Mouse (Mus musculus): ENCODE measurements around the gene Avpr2. TPM values are rescaled to one million over a fixed set of nuclear protein-coding genes. Genes with fewer than 3 reads are reported as not detected.

The Avpr2 gene
- total RNA-seq (2021) = not detected

DNA sequence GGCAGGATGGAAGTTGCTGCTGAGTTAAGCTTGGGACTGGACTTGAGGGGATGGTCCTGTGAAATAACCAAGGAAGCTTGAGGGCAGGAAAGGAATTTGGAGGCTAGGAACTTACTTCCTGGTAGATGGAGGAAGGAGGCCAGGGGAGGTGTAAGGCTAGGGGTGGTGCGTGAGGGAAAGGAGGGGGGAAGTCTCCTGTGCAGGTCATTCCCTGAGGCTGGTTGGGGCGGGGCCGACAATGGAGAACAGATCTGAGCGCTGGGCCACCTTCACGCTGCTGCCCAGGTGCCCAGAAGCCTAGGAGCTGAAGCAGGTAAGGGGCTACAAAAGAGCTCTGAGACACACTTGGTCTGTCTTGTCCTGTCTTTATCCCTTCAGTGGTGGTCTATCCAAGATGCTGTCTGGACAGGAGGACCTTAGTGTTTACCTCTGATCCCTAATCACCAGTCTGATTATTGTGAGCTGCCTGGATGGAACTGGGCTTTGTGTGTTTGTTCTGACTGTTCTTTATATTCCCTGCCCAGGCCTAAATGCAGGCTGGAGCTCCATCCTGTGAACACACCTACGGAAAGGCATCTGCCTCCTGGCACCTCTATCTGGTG is at the start of gene Avpr2:
Avpr2 (plus strand) TSS at position 552 of the 602 bp plus-strand sequence.
- DNase-seq (ENCODE audit: low spot score in 2 of 2) = no peak
- intact Hi-C loops (cut with DNase I) = no loop called here

DNA sequence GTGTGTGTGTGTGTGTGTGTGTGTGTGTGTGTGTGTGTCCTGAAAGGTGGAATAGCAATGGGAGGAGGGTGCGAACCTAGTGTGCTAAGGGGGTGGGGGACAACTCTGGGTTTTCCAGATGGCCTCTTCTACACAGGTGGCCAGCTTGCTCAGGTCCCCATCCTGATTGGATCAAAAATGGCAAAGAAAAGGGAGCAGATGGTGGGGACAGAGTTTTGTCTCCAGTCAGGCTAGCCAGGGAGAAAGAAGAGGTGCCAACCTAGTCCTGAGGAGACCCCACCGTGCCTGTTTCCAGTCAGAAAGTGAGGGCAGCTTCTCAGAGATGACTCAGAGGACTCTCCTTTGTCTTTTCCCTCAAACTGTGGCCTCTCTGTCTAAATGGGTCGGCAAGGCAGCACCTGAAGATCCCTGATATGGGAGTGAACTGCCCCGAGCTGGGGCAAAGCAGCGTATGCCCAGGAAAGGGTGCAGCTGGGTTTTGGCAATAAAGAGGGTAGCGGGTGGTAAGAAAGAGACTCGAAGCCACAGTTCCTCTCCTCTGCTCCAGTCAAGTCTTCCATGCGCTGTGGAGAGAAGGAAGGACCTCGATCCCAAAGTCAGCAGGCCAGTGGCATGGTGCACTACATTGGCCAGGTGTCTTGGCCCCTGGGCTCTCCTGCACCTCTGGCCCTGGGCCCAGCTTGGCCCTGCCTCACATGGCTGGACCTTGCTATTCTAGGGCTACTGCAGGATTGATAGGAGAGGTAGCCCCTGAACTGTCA is 37.4 kb upstream of the Avpr2 start:
- no peak for DNase-seq (ENCODE audit: low spot score in 2 of 2)

DNA sequence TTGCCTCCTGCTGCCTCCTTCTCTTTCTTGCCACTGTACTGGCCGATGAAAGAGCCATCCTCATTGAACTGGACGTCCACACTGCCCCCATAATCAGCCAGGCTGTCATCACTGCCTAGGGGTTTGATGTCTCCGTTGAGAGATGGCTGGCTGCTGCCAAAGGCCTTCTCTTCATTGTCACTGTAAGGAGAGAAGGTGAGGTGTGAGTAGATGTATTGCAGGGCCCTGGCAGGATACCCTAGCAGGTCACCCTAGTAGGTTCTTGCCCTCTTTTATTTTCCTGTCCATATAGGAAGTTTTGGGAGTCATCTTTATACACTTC is 36.9 kb upstream of the Avpr2 start:
- DNase-seq (ENCODE audit: low spot score in 2 of 2) = no peak

More for the DNA sequence above, 37.4 kb upstream of the Avpr2 start:
- intact Hi-C loops (cut with DNase I) = no loop called here

DNA sequence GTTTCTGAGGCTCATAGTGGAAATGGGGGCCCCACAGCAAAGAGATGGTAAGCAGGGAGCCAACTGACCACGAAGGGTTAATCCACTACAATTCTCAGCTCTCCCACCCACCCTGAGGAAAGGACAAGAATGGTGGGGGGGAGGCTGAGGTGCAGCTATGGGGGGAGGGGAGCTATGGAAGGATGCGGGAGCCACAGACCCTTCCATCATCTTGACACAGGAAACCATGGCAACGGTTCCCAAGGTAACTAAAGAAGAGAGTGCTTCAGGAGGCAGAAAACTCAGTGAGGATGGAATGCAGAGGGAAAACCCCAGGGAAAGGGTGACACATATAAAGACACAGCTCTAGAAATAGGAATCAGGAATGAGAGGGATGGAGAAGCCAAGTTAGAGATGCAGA is 27.2 kb upstream of the Avpr2 start:
- intact Hi-C loops (cut with DNase I) = no loop called here
- DNase-seq (ENCODE audit: low spot score in 2 of 2) = peak in 1 of 2 experiments; percentile 39

More for the DNA sequence above, 36.9 kb upstream of the Avpr2 start:
- intact Hi-C loops (cut with DNase I) = no loop called here

DNA sequence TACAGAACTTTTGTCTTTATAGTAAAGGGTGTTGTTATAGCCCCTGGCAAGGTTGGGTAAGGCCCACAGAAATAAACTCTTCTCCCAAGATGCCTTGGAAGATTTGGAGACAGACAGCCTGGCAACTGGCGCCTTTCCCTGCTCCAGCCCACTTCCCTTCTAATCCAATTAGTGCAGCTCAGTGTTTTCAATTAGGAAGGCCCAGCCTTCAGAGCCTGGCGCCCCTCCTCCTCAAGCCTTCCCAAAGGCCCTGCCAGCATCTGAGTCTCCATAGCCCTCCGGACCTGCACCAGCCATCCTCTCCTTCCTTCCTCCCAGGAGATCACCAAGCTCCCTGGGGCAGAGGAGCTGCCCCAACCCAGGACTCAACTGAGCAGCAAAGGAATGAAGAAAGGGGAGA is 24.6 kb upstream of the Avpr2 start:
- DNase-seq (ENCODE audit: low spot score in 2 of 2) = peak in 1 of 2 experiments; percentile 42
- intact Hi-C loops (cut with DNase I) = no loop called here

DNA sequence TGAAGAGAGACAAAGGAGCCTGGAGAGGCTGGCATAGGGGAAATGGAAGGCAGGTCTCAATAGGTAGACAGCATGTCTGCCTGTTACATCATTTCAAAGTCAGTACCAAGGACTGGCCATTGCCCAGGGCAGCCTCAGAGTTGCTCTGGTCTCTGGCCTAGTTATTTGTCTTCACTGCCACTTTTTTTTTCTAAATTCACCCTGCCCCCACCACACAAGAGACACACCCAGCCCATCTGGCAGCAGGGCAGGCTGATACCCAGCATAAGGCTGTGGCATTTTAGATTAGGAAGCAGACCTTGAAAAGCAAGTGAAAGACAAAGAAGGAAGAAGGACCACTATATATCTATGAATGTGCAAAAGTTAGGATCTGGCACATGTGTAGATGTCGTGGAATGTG is 24.1 kb upstream of the Avpr2 start:
- no peak for DNase-seq (ENCODE audit: low spot score in 2 of 2)
- intact Hi-C loops (cut with DNase I) = no loop called here

DNA sequence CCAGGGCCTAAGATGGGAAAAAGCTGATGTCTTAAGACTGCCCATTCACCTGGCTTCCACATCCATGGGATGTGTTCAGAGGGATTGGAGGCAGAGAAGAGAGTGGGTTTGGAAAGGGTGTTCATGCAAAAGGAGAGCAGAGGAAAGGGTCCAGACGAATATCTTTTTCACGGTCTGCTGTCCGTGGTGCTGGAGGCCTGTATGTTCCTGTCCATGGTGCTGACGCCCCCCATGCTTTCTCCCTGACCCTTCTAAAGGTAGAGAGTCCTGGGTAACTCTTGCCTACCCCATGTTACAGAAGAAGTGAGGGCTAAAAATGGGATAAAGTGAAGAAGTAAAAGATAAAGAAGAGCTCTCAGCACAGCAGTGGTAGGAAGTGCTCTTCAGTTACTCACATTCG is 22.6 kb upstream of the Avpr2 start:
- intact Hi-C loops (cut with DNase I) = no loop called here
- no peak for DNase-seq (ENCODE audit: low spot score in 2 of 2)

DNA sequence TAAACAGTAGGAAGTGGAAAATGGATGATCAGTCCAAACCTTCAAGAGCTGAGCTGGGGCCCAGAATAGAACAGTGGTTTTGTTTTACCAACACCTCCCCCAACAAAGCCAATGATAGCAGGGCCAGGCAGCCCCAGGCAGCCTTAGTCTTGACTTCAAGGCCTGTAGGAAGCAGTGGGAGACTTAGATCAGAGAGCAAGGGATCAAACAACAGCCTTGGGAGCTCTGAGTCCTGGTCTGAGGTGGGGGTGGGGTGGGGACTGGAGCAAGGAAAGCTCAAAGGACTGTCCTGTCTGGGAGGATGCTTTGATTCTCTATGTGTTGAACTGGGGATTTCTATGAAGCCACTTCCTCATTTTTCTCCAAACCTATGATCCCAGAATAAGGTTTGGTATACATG is 20.4 kb upstream of the Avpr2 start:
- intact Hi-C loops (cut with DNase I) = no loop called here
- DNase-seq (ENCODE audit: low spot score in 2 of 2) = no peak

DNA sequence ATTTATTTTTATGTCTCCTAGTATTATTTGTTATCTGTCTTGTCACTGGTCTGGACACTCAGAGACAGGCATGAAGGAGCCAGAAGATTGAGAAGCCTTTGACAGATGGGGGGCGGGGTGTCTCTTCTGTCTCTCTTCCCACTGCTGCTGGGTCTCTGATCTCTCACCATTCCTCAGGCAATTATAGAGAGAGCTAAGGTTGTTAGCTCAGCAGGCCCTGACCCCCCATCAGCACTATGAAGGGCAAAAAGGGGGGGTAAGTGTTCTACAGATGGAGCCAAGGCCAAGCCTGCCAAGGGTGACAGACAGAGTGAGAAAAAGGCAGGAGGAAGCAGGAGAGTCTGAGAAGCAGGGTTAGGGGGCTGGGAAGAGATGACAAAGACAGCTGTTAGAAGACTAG is 19.9 kb upstream of the Avpr2 start:
- intact Hi-C loops (cut with DNase I) = no loop called here

DNA sequence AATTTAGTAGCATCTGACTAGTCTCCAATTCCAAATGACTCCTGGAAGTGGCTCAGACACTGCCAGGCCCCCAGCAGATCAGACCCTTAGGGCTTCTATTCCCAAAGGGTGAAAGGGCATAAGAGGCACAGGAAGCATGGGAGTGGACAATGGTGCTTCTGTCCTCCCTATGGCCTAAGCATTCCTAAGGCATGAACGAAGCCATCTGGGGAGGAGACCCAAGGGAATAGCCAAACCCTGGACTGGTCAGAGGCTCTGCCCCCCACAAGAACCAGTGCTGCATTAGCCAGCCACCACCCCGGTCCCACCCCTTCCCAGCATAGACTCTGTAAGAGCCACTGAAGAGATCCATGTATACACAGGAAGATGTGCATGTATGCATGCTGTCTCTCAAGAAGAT is 16.0 kb upstream of the Avpr2 start:
- intact Hi-C loops (cut with DNase I) = no loop called here
- DNase-seq (ENCODE audit: low spot score in 2 of 2) = no peak

More for the DNA sequence above, 19.9 kb upstream of the Avpr2 start:
- no peak for DNase-seq (ENCODE audit: low spot score in 2 of 2)

DNA sequence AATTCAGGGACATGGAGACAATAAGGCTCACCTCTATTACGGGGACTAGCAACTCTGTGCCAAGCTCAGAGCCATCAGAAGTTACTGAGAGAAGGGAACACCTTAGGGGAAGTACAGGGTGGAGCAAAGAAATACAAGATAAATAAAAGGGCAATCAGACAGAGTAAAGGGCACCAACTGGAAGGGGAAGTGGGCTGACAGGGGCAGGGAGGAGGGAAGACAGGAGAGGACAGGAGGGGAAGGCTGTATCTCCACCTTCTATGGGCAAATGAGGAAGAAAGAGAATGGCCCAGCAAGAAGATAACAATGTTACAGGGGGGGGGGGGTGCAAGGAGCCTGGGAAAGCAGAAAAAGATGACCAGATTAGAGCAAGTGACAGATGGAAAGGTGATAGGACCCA is 14.9 kb upstream of the Avpr2 start:
- no peak for DNase-seq (ENCODE audit: low spot score in 2 of 2)
- intact Hi-C loops (cut with DNase I) = no loop called here

DNA sequence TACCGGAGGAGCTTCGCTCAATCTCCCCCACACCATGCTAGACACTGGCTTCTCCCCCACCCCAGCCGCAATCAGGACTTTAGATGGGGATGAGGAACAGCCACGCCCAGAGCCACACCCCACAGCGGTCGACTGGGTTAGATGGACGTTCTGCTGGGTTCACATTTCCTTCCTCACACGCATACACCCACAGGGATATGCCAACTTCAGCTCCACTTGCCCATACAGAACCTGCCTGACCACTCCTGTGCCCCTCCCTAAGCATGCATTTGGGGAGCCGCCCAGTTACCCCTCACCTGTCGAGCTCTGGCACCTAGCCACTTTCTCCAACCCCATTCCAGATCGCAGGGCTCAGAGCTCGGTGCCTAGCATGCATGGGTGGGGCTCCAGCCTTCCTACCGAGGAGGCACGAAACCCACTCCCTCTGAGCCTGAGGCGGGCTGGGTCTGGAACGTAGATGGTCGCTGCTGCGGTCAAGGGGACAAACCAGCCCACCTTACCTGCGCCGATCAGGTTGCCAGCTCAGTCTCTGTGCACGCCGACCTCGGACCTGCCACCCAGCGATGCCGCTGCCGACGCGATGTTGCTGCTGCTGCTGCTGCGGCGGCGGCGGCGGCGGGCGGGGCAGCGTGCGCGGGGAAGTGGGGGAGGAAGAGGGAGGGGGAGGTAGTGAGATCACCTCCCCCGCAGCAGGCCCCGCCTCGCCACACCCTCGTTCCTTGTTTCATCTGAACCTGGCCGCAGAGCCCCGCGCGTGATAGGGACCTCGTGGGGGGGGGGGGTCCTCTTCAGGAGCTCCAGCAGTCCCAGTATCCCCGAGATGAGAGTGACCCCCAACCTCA is 11.5 kb upstream of the Avpr2 start:
- peak in 1 of 2 experiments; percentile 11 for DNase-seq (ENCODE audit: low spot score in 2 of 2)
- intact Hi-C loops (cut with DNase I) = loop anchor here (1.0 kb wide), 1 partner anchor 56 kb away; the partner anchor contains the start of gene Pdzd4

DNA sequence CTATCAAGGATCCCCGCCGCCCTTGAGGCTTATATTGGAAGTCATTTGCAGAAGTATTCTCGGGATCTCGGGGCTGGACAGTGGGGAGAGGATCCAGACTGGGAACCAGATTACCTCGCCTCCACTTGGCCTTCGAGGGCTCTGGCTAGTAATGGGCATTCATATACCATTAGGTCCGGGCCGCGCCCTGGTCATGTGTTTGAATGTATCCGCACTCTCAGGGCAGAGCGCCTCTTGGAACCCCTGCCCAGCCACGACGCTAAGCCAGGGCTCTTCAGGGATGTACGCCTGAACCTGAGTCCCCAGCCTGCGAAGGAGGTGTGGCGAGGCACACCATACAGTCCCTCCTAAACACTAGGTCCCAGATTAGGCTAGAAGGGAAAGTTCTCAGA is 10.9 kb upstream of the Avpr2 start:
- no peak for DNase-seq (ENCODE audit: low spot score in 2 of 2)
- intact Hi-C loops (cut with DNase I) = no loop called here

DNA sequence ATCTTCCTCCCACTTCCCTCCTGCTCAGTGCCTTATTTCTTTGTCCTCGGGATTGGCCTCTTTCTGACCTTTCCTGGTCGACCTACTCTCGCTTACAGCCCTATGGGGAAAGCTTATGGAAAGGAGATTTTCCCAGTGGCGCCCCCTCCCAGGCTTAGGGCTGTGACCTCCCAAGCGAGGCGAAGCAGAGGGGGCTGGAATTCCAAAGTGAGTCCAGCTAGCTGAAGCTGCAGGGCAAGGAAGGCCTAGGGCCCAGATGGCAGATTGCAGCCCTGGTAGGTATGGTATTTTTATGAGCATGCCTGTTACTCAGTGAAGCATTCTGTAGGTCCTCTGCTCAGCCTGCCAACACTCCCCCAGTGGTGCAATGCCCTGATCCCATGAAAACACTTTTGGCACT is 10.4 kb upstream of the Avpr2 start:
- intact Hi-C loops (cut with DNase I) = no loop called here
- no peak for DNase-seq (ENCODE audit: low spot score in 2 of 2)

DNA sequence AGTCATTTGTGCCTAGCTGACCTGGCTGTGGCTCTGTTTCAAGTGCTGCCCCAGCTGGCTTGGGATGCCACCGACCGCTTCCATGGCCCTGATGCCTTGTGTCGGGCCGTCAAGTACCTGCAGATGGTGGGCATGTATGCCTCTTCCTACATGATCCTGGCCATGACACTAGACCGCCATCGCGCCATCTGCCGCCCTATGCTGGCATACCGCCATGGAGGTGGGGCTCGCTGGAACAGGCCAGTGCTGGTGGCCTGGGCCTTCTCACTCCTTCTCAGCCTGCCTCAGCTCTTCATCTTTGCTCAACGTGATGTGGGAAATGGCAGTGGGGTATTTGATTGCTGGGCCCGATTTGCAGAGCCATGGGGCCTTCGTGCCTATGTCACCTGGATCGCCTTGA is 931 bp downstream of the Avpr2 start:
- intact Hi-C loops (cut with DNase I) = no loop called here
- DNase-seq (ENCODE audit: low spot score in 2 of 2) = no peak

DNA sequence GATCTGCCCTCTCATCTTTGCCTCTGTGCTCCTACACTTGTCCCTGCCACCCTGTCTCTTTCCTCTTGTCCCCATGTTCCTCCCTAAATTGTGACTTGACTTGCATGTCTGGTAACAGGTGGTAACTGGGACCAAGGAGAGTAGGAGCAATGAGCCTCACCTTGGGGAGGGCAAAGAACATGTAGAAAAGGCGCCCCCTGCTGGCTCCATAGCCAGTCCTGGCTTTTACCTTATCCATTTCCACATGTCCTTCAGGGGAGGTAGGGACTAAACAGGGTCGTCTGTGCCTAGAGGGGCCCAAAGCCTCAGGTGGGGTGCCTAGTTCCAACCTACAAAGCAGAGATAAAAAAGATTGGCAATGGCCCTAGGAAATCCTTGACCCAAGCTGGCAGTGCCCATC is 3.8 kb downstream of the Avpr2 start, which contains the start of gene L1cam:
L1cam (minus strand) TSS at position 387 of the 400 bp plus-strand sequence.
- peak in 1 of 2 experiments; percentile 59 for DNase-seq (ENCODE audit: low spot score in 2 of 2)
- intact Hi-C loops (cut with DNase I) = loop anchor here (2.0 kb wide), 1 partner anchor 97 kb away; no protein-coding TSS in a partner anchor

DNA sequence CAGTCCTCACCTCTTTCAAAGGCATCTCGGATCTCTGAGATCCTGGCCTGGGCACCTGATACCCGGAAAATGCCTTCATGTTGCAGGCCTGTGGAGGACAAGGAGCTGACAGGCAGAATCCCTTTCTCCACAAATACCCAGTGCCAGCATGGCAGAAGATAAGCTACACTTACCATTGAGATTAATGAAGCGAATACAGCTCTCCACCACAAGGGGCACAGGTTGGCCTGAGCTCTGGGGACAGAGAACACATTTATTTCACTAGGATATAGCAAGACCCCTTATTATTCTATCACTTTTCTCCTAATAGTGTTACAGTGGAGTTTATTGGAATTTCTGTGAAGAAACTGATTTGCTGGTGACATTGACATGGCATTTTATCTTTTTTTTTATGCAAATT is 6.1 kb downstream of the Avpr2 start:
- intact Hi-C loops (cut with DNase I) = no loop called here

DNA sequence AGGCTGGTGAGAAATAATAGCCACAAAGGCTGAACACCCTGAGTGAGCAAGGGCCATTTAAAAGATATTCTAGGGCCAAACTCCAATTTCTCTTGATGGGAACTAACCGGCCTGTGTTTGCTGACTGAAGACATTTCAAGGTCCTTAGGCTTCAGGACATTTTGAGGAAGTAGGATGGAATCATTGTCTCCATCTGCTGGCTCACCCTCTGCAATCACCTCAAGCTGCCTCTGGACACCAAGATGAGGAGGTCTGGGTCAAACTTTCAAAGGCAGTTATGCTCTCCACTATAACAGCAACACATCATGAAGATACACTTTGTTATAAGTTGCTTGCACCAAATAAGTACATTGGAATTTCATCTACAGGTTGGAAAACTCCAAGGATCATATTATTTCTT is 18.1 kb downstream of the Avpr2 start:
- intact Hi-C loops (cut with DNase I) = no loop called here
- no peak for DNase-seq (ENCODE audit: low spot score in 2 of 2)

More for the DNA sequence above, 6.1 kb downstream of the Avpr2 start:
- DNase-seq (ENCODE audit: low spot score in 2 of 2) = no peak

DNA sequence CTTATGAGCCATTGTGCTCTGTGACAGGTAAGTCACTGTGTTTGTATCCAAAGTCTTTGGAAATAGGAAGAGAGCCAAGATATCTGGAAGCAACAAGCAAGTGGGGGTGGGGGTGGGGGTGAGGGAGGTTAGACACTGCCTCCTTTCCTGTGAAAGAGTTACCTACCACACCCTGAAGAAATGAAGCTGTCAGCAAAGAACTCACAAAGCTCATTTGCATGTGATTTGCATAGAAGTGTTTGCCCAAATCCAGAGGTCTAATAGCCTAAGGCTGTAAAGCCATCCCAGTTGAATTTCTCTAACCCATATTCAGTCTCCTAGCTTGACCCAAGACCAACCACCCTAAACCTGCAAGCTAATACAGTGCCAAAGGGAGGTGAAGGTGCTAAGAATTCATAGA is 18.5 kb downstream of the Avpr2 start:
- intact Hi-C loops (cut with DNase I) = no loop called here
- DNase-seq (ENCODE audit: low spot score in 2 of 2) = no peak

DNA sequence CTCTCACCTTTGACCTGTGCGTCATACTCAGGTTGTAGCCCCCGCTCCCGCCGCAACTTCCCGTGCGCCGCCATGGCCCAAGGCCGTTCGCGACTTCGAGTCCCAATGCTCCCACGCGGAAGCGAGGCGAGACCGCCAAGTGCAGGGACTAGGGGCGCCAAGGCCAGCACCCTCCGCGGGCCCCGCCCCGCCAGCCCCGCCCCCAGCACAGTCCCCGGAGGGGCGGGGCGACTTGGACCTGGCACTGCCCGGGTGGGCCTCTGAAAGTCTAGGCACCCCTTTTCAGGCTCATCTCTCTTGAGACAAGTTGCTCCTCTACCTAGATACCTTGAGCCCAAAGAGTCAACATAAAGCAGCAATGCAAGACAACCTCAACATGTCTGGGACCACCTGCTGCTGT is 19.3 kb downstream of the Avpr2 start:
- intact Hi-C loops (cut with DNase I) = no loop called here
- no peak for DNase-seq (ENCODE audit: low spot score in 2 of 2)

DNA sequence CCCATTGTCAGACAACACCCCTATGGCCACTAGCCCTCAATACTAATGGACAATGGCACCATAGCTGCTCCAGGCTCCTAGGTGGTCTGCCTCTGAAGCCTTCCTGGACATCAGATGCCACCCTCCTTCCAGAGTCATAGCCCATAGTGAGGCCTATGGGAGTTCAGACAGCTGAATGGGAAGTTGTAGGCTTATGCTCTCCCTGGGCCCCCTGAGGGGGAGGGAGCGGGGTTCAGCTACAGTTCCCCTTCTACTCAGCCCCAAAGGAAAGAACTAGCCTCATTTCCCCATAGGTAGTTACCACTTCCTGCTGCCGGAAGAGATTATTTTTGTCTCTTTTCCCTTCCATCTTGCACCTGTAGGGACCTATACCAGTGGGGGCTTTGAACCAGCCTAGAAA is 19.7 kb downstream of the Avpr2 start:
- intact Hi-C loops (cut with DNase I) = no loop called here
- no peak for DNase-seq (ENCODE audit: low spot score in 2 of 2)
